Mouse (Mus musculus) heart, embryonic 16.5 days (tissue): Measurements from ENCODE around the gene Ada. TPM values are rescaled to one million over a fixed set of nuclear protein-coding genes. Genes with fewer than 3 reads are reported as not detected.

ENCODE experiments used
- ATAC-seq: fragments of 200-750 bp; cut with Nextera tagmentation; replicated peaks from 2 replicates; pipeline ENCODE4 v1.8.0; 2017; ENCODE audit warnings: moderate number of reproducible peaks; ENCODE audit not compliant: insufficient read depth, low FRiP score; ENCODE audit errors: extremely low read depth
- H3K27ac ChIP-seq: fragments of 300-500 bp; sonication (generic); 2 replicates; pipeline ENCODE4 v1.5.1; 2014; ENCODE audit warnings: mild to moderate bottlenecking, low read length, control low read depth, moderate library complexity
- H3K27me3 ChIP-seq: fragments of 300-500 bp; sonication (generic); 2 replicates; pipeline ENCODE4 v1.6.1; 2014; ENCODE audit warnings: low read length, mixed read lengths; ENCODE audit not compliant: control insufficient read depth, insufficient read depth
- H3K36me3 ChIP-seq: fragments of 300-500 bp; sonication (generic); 2 replicates; pipeline ENCODE4 v1.6.1; 2014; ENCODE audit not compliant: control insufficient read depth, insufficient read depth
- H3K4me1 ChIP-seq: fragments of 300-500 bp; sonication (generic); 2 replicates; pipeline ENCODE4 v1.6.1; 2014; ENCODE audit warnings: low read length, mixed read lengths; ENCODE audit not compliant: control insufficient read depth, insufficient read depth
- H3K4me2 ChIP-seq: fragments of 300-500 bp; sonication (generic); 2 replicates; pipeline ENCODE4 v1.6.1; 2014; ENCODE audit warnings: low read depth, mild to moderate bottlenecking, control low read depth, low read length
- H3K4me3 ChIP-seq: fragments of 300-500 bp; sonication (generic); 2 replicates; pipeline ENCODE4 v1.5.1; 2014; ENCODE audit warnings: mild to moderate bottlenecking, control low read depth, low read length
- H3K9ac ChIP-seq: fragments of 300-500 bp; sonication (generic); 2 replicates; pipeline ENCODE4 v1.6.1; 2014; ENCODE audit warnings: low read length, control low read depth
- H3K9me3 ChIP-seq: fragments of 300-500 bp; sonication (generic); replicated peaks from 2 replicates; pipeline ENCODE4 v1.6.1; 2016; ENCODE audit warnings: low read length; ENCODE audit not compliant: control insufficient read depth
- WGBS: fragments of 180-500 bp; shearing (Covaris S2); extraction: QIAGEN DNeasy Blood & Tissue Kit; methylation state at CpG from one replicate; pipeline ENCODE4 v1.1.7; 2014; 5-methylcytosine and 5-hydroxymethylcytosine counted together
- polyA plus RNA-seq: library from polyadenylated mRNA; unstranded; fragments of >200 nt; fragmentation: Nextera tagmentation; extraction: Ambion mirVana; gene quantifications from 2 replicates; pipeline ENCODE4 v1.2.1, GENCODE M21; 2015

The Ada gene
- polyA plus RNA-seq, 1 experiment from 2014 or later, result 10.9 TPM

- no peaks in the 10 kb centered on the region for H3K9me3 ChIP-seq
- no peaks in the 10 kb centered on the region for H3K36me3 ChIP-seq
- H3K27me3 ChIP-seq, result peaks cover 16% of the 10 kb centered on the region
- peaks cover 15% of the 10 kb centered on the region for H3K4me1 ChIP-seq
- 63% methylated on average over 10 of the region's 10 CpGs for WGBS
- no peak overlapping the region for H3K9ac ChIP-seq
- peak; percentile 11; the same call in 1 of the 2 replicates for ATAC-seq
- H3K27ac ChIP-seq, result peak overlapping the region; percentile 25; the same call in 1 of the 2 replicates
- no peak overlapping the region for H3K4me3 ChIP-seq
- H3K4me2 ChIP-seq, result no peak overlapping the region
Measured at GRCm38 (mm10) chr2:163744801-163745570, 5.1 kb downstream of the Ada start.

GRCm38 (mm10) chr2:163743357-163743756 lies 6.7 kb downstream of the Ada start:
- Histone ChIP-seq H3K4me2 (no peak overlapping the region), H3K36me3 (no peaks in the 10 kb centered on the region), H3K9ac (no peak overlapping the region), H3K9me3 (no peaks in the 10 kb centered on the region), H3K4me1 (peaks cover 7% of the 10 kb centered on the region), H3K27ac (no peak overlapping the region), H3K27me3 (peaks cover 10% of the 10 kb centered on the region), H3K4me3 (no peak overlapping the region)
- 38% methylated on average over 6 of the region's 6 CpGs for WGBS
- 0 out of 2 replicates have a peak, but pooled peaks have one; percentile 4 for ATAC-seq

- H3K4me3 ChIP-seq, result no peak overlapping the region
Measured at GRCm38 (mm10) chr2:163742656-163743055, 7.4 kb downstream of the Ada start.

GRCm38 (mm10) chr2:163735980-163736379 lies 14.1 kb downstream of the Ada start:
- Histone ChIP-seq H3K4me3 (no peak overlapping the region), H3K4me2 (no peak overlapping the region), H3K27ac (peak overlapping the region; percentile 30; the same call in 1 of the 2 replicates), H3K9ac (no peak overlapping the region), H3K4me1 (peaks cover 20% of the 10 kb centered on the region), H3K36me3 (0 out of 2 replicates have a peak, but pooled peaks cover 4% of the 10 kb centered on the region), H3K27me3 (no peaks in the 10 kb centered on the region), H3K9me3 (no peaks in the 10 kb centered on the region)
- peak; percentile 84 for ATAC-seq
- 35% methylated on average over 6 of the region's 6 CpGs for WGBS

More at GRCm38 (mm10) chr2:163742656-163743055, 7.4 kb downstream of the Ada start:
- peaks cover 3% of the 10 kb centered on the region for H3K27me3 ChIP-seq
- H3K9ac ChIP-seq, result no peak overlapping the region
- no peak overlapping the region for H3K4me2 ChIP-seq
- 70% methylated on average over 5 of the region's 5 CpGs for WGBS
- H3K36me3 ChIP-seq, result no peaks in the 10 kb centered on the region
- H3K27ac ChIP-seq, result no peak overlapping the region
- no peaks in the 10 kb centered on the region for H3K9me3 ChIP-seq
- no peak for ATAC-seq
- H3K4me1 ChIP-seq, result peaks cover 7% of the 10 kb centered on the region

- H3K4me1 ChIP-seq, result peaks cover 20% of the 10 kb centered on the region
- no peak for ATAC-seq
- H3K9ac ChIP-seq, result no peak overlapping the region
- H3K9me3 ChIP-seq, result no peaks in the 10 kb centered on the region
- WGBS, result 71% methylated on average over 9 of the region's 9 CpGs
- no peak overlapping the region for H3K27ac ChIP-seq
- H3K4me2 ChIP-seq, result no peak overlapping the region
- 0 out of 2 replicates have a peak, but pooled peaks cover 4% of the 10 kb centered on the region for H3K36me3 ChIP-seq
- H3K4me3 ChIP-seq, result no peak overlapping the region
- H3K27me3 ChIP-seq, result no peaks in the 10 kb centered on the region
Measured at GRCm38 (mm10) chr2:163735163-163735562, 14.9 kb downstream of the Ada start.

- 83% methylated on average over 11 of the region's 11 CpGs for WGBS
- no peaks in the 10 kb centered on the region for H3K27me3 ChIP-seq
- no peak overlapping the region for H3K9ac ChIP-seq
- no peak for ATAC-seq
- H3K4me2 ChIP-seq, result no peak overlapping the region
- no peaks in the 10 kb centered on the region for H3K9me3 ChIP-seq
- H3K4me1 ChIP-seq, result peaks cover 20% of the 10 kb centered on the region
- H3K27ac ChIP-seq, result no peak overlapping the region
- peaks cover 5% of the 10 kb centered on the region; the same call in 1 of the 2 replicates for H3K36me3 ChIP-seq
- no peak overlapping the region for H3K4me3 ChIP-seq
Measured at GRCm38 (mm10) chr2:163732021-163732420, 18.0 kb downstream of the Ada start.

GRCm38 (mm10) chr2:163728300-163728699 lies 21.7 kb downstream of the Ada start:
- ATAC-seq, result no peak
- 82% methylated on average over 4 of the region's 4 CpGs for WGBS
- Histone ChIP-seq H3K27me3 (no peaks in the 10 kb centered on the region), H3K4me3 (no peak overlapping the region), H3K9me3 (no peaks in the 10 kb centered on the region), H3K9ac (no peak overlapping the region), H3K27ac (no peak overlapping the region), H3K36me3 (peaks cover 16% of the 10 kb centered on the region), H3K4me2 (no peak overlapping the region), H3K4me1 (no peaks in the 10 kb centered on the region)

- H3K4me1 ChIP-seq, result peaks cover 11% of the 10 kb centered on the region
- H3K4me2 ChIP-seq, result no peak overlapping the region
- H3K9me3 ChIP-seq, result no peaks in the 10 kb centered on the region
- no peak for ATAC-seq
- no peaks in the 10 kb centered on the region for H3K27me3 ChIP-seq
- no peak overlapping the region for H3K4me3 ChIP-seq
- H3K9ac ChIP-seq, result no peak overlapping the region
- WGBS, result 67% methylated on average over 5 of the region's 5 CpGs
- no peak overlapping the region for H3K27ac ChIP-seq
- H3K36me3 ChIP-seq, result peaks cover 16% of the 10 kb centered on the region
Measured at GRCm38 (mm10) chr2:163726766-163727393, 23.2 kb downstream of the Ada start.

GRCm38 (mm10) chr2:163722550-163722949 lies 27.5 kb downstream of the Ada start:
- Histone ChIP-seq H3K27ac (peak overlapping the region; percentile 54), H3K4me2 (no peak overlapping the region), H3K4me3 (no peak overlapping the region), H3K9ac (no peak overlapping the region), H3K9me3 (no peaks in the 10 kb centered on the region), H3K36me3 (peaks cover 15% of the 10 kb centered on the region), H3K27me3 (no peaks in the 10 kb centered on the region), H3K4me1 (peaks cover 26% of the 10 kb centered on the region)
- ATAC-seq, result peak; percentile 80
- 41% methylated on average over 7 of the region's 7 CpGs for WGBS
